Mouse (Mus musculus): ENCODE results near the gene Runx2.

DNA sequence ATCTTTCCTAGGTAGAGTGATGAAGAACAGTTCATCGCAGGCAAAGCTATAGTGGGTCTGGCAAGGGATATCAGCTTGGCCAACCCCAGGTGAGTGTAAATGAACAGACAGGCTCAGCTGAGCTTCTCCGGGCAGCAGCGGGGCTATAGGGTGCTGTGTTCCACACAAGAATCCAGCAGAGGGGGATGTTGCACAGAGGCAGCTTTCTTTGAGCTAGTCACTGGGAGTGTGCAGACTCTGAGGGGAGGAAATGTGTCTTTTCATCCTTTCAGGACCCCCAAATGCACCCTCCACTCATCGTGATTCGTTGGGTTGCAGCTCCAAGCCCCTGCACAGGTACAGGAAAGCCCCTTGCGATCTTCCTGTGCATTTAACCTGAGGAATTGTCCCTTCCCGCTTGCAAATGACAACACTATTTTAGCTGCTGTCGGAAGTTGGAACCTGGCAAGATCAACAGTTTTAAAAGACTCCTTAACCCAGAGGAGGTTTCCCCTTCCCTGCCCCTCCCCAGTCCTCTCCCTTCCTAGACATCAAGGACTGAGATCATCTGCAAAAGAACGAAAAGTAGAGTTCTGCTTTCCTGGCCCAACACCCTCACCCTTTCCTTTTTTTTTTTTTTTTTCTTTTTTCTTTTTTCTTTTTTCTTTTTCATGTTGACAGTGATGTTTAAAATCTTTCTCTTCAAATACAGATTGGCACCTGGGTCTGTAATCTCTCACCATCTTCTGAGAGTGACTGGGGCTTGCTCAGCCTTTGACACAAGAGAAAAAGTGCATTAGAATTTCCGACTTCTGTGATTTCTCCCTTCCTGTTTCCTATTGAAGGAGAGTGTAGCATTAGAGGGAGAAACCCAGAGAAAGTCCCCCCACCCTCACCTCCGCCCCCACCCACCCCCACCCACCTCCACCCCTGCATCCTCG is 358.7 kb downstream of the Runx2 start:
- TF ChIP-seq POLR2A (IDR thresholded peaks at IDR 0.05; ENCODE audit: low read depth, low read length) (no peak), CTCF (IDR thresholded peaks at IDR 0.05; ENCODE audit: extremely low read depth, insufficient read length, insufficient replicate concordance, low read depth, low read length) (peak; percentile 54; the same call in 1 of the 2 replicates)
